Mouse (Mus musculus): ENCODE results near the gene Olfr1221.
"Not testable (repeated sequence)": the region's sequence is repeated elsewhere in the genome, so short reads cannot be mapped to it uniquely, and the experiment has no call there.

Gene Olfr1221

DNA sequence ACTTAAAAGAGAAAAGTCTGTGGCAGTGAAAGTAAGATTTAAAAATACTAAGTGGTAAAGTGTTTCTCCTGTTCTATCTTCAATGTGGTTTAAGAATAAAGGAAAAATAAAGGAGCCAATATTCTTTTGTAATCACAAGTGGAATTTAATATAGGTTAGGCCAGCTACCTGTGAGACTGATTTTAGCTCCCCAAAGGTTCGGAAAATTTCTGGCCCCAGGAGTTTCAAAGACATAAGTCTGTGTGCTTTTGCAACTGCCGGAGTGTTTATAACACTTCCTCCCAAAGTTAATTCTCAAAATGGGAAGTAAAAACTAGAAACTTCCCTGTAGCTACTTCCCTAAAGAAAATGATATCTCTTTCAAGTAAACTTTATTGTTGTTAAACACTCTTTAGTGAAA is at the start of gene Olfr1221:
Olfr1221 (minus strand) TSS at position 101 of the 400 bp plus-strand sequence.
- DNase-seq, result no peak

DNA sequence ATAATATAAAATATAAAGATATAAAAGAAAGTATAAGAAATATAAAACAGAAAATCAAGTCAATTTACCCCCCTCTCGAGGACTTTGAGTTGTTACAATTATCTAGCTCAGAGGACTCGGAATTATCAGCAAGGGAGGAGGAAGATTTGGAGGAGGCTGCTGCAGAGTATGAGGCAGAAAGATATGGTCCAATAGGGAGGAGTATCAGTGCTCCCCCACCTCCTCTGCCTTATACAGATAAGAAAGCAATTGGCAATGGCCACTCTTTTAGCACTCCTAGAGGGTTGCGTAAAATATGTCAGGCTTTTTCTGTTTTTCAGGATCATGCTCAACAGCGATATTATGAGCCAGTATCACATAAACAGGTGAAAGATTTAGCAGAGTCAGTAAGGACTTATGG is 47.6 kb upstream of the Olfr1221 start:
- DNase-seq, result not testable (repeated sequence)

DNA sequence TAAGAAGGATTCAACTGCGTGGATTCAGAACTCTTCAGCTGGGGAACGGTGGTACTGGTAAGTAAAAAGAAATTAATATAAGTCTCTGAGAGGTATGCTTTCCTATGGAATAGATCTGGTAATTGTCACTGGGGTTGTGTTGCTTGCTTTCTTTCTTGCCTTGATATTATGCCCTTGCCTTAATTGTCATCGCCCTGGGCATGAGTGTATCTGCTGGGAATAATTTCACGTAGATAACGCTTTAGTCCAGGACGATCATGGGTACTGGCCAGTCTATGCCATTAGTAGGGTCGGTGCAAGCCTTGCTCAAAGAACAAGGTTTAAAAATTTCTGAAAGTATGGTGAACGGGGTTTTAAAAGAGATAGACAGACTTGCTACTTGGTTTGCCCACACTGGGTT is 46.9 kb upstream of the Olfr1221 start, which contains the start of gene Olfr1224-ps1:
Olfr1224-ps1 (minus strand) TSS at position 101 of the 400 bp plus-strand sequence.
- not testable (repeated sequence) for DNase-seq

DNA sequence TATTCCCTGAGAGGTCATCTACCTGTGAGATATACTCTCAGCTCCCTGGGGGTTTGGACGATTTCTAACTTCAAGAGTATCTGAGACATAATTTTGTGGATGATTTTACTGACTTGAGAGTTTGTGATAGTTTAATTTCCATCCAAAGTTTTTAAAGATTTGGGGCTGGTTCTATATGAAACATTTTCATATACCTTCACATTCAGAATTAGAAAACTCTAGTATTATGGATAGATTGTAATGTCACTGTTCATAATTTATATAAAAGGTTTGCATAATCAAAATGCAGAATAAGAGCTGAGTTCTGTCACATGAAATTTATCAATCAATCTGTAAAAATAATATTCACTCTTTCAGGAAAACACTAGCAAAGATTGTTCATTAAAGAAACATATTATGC is 34.4 kb upstream of the Olfr1221 start, which contains the start of gene Olfr1223:
Olfr1223 (minus strand) TSS at position 101 of the 400 bp plus-strand sequence.
- no peak for DNase-seq

DNA sequence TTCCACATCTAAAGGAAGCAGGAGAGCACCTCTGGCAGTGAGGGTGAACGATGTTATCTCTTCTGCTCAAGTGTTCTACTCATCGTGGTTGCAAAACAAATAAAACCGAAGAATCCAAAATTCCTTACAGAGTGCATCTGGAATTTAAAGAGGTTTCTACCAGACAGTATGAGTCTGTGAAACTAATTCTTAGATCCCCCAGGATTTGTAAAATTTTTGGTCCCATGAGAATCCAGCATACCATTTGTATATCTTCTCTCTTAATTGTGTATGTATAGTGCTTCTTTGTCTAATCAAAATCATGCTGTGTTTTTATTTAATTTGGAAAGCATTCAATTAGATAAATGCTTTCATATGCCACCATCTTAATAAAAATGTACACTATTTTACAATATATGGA is 15.9 kb upstream of the Olfr1221 start, which contains the start of gene Olfr1222:
Olfr1222 (minus strand) TSS at position 101 of the 400 bp plus-strand sequence.
- DNase-seq, result no peak

DNA sequence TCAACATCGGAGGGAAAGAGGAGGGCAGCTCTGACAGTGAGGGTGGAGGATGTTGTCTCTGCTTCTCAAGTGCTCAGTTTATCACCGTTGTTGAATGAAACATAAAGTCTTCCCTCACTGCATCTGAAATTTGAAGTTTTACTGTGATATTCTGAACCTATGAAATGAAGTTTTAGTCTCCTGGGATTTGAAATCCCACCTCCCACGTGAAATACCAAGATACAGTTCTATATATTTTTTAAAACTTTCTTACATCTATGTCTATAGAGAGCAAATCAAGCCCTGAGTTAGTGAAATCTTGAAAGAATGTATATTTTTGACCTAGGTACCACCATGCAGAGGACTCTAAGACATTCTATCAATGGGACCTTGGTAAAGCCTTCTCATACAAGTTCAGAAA is 10.3 kb downstream of the Olfr1221 start, which contains the start of gene Olfr1220:
Olfr1220 (minus strand) TSS at position 101 of the 400 bp plus-strand sequence.
- DNase-seq, result no peak

DNA sequence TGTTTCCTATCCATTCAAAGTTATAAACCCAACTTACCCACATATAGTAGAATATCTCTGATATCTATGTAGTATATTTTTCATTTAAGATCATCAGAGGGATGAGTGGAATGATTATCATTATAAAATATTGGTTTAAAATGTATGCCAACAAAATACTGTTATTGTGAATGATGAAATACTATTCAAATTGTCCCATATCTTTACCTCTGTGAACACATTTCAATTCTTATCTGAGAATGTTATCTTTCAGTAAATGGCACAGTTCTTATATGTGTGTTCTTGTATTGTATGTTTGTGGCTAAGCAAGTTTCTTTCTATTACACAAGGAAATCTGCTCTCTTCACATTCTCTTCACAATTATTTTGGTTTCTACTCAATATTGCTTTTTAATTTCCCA is 11.4 kb downstream of the Olfr1221 start:
- DNase-seq, result no peak

DNA sequence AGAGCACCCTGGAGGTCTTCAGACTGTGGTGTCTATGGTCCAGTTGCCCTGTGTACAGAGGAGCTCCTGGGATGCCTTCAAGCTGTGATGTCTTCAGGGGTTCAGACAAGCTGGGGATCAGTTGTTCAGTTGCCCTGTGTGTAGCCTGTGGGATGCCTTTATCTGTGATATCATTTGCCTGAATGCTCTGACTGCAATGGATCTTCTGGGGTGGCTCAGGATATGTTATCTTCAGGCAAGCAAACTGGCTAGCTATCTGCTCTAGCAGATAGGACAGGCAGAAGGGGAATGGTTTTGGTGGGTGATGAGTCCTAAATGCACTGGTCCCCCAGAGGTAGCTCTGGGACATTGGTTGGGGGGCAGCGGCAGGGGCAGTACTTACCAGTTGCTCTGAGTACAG is 23.2 kb downstream of the Olfr1221 start:
- DNase-seq, result no peak

DNA sequence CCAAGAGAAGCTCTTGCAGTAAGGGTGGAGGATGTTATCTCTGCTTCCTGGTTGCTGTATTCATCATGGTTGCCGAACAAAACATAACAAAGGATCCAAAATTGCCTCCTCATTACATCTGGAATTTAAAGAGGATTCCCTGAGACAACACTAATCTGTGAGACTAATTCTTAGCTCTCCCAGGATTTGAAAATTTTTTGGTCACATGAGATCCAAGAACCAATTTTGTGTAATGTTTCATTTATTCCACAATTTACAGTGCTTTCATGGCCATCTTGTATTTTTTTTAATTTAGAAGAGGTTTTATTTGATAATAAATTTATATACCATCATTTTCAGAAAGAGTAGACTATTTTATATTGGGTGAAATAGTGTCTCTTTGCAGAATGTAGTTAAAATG is 33.7 kb downstream of the Olfr1221 start, which contains the start of gene Olfr1219:
Olfr1219 (minus strand) TSS at position 101 of the 400 bp plus-strand sequence.
- DNase-seq, result no peak

DNA sequence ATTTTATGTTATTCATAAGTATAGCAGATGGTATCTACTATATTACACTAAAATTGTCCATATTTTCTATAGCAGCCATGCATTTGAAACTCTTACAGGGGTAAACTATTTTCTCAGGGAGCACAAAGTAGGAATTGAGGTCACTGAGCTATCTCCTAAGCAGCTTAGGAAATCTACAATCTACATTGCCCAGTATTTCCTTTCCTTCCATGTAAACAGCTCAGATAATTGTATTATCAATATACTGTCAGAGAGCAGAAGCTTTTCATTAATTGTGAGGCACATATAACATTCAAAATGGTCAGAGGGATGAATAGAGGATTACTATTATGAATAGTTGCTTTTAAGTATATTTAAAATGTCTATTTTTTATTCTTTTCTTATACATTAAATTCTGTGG is 35.6 kb downstream of the Olfr1221 start:
- DNase-seq, result no peak

DNA sequence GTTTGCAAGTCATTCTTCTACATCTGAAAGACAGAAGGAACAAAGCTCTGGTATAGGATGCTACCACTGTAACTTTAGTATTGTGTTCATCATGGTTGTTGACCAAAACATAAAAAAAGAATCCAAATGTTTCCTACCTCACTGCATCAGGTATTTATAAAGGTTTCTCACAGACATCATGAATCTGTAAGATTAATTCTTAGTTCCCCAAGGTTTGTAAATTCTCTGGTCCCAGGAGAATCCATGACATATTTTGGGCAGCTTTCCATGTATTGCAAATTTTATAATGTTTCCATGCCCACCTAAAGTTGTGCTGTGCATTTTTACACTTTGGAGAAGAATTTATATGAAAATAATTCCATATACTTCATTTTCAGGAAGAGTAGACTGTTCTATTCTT is 56.0 kb downstream of the Olfr1221 start, which contains the start of gene Olfr1218:
Olfr1218 (minus strand) TSS at position 101 of the 400 bp plus-strand sequence.
- no peak for DNase-seq

Measured in cerebellum, postnatal 14 days (tissue).